Mouse (Mus musculus): ENCODE measurements around the gene Gm2916. TPM values are rescaled to one million over a fixed set of nuclear protein-coding genes. Genes with fewer than 3 reads are reported as not detected.
"Not testable (repeated sequence)": the region's sequence is repeated elsewhere in the genome, so short reads cannot be mapped to it uniquely, and the experiment has no call there.

Gene Gm2916
- not detected in 2 replicates for polyA plus RNA-seq (2012; rRNA removed)
- polyA plus RNA-seq (2014; fragmentation: Nextera tagmentation; extraction: Ambion mirVana) = not detected in 2 replicates

- not testable (repeated sequence) for H3K4me2 ChIP-seq (ENCODE audit: low read depth); ATAC-seq (ENCODE audit: insufficient read depth); H3K4me1 ChIP-seq (replicated peaks; ENCODE audit: control insufficient read depth in 2 of 2, insufficient read depth in 2 of 2, low read length in 1 of 2); H3K9me3 ChIP-seq (ENCODE audit: control insufficient read depth, low read length); H3K27me3 ChIP-seq (ENCODE audit: control insufficient read depth, insufficient read depth, low read length); H3K4me3 ChIP-seq (ENCODE audit: insufficient read depth in 1 of 2, low read depth in 2 of 2, low read length in 2 of 2); DNase-seq (ENCODE audit: low read depth in 3 of 3, low spot score in 3 of 3); H3K9ac ChIP-seq (replicated peaks); H3K27ac ChIP-seq; H3K36me3 ChIP-seq (replicated peaks; ENCODE audit: control insufficient read depth, insufficient read depth, low read depth)
- no CpG with 5 or more reads among the region's 1 CpGs for WGBS (ENCODE audit: insufficient replicate concordance)
These were observed at the start of gene Gm2916 for GRCm38 (mm10) chr14:3883872-3884271. Gene Gm2916 (plus strand): TSS chr14:3884172.

GRCm38 (mm10) chr14:3845945-3846344 is 38.0 kb upstream of the Gm2916 start, which contains the start of gene Gm3033:
Gene Gm3033 (plus strand): TSS chr14:3846245.
- H3K36me3 ChIP-seq (replicated peaks; ENCODE audit: control insufficient read depth, insufficient read depth, low read depth); H3K27me3 ChIP-seq (ENCODE audit: control insufficient read depth, insufficient read depth, low read length); H3K4me3 ChIP-seq (ENCODE audit: insufficient read depth in 1 of 2, low read depth in 2 of 2, low read length in 2 of 2); H3K4me1 ChIP-seq (replicated peaks; ENCODE audit: control insufficient read depth in 2 of 2, insufficient read depth in 2 of 2, low read length in 1 of 2); H3K27ac ChIP-seq; H3K9me3 ChIP-seq (ENCODE audit: control insufficient read depth, low read length); H3K9ac ChIP-seq (replicated peaks); ATAC-seq (ENCODE audit: insufficient read depth); H3K4me2 ChIP-seq (ENCODE audit: low read depth); DNase-seq (ENCODE audit: low read depth in 3 of 3, low spot score in 3 of 3): not testable (repeated sequence)
- no CpG with 5 or more reads among the region's 2 CpGs for WGBS (ENCODE audit: insufficient replicate concordance)

GRCm38 (mm10) chr14:3931456-3931855 is 47.5 kb downstream of the Gm2916 start, which contains the start of gene Gm3029:
Gene Gm3029 (plus strand): TSS chr14:3931756.
- H3K27ac ChIP-seq; H3K9me3 ChIP-seq (ENCODE audit: control insufficient read depth, low read length); H3K9ac ChIP-seq (replicated peaks); H3K36me3 ChIP-seq (replicated peaks; ENCODE audit: control insufficient read depth, insufficient read depth, low read depth); H3K4me1 ChIP-seq (replicated peaks; ENCODE audit: control insufficient read depth in 2 of 2, insufficient read depth in 2 of 2, low read length in 1 of 2); H3K4me3 ChIP-seq (ENCODE audit: insufficient read depth in 1 of 2, low read depth in 2 of 2, low read length in 2 of 2); H3K27me3 ChIP-seq (ENCODE audit: control insufficient read depth, insufficient read depth, low read length); DNase-seq (ENCODE audit: low read depth in 3 of 3, low spot score in 3 of 3); H3K4me2 ChIP-seq (ENCODE audit: low read depth); ATAC-seq (ENCODE audit: insufficient read depth): not testable (repeated sequence)
- WGBS (ENCODE audit: insufficient replicate concordance) = 20% methylated on average over 1 of the region's 2 CpGs

- not testable (repeated sequence) for H3K27me3 ChIP-seq (ENCODE audit: control insufficient read depth, insufficient read depth, low read length); H3K4me2 ChIP-seq (ENCODE audit: low read depth); H3K4me3 ChIP-seq (ENCODE audit: insufficient read depth in 1 of 2, low read depth in 2 of 2, low read length in 2 of 2); ATAC-seq (ENCODE audit: insufficient read depth); H3K36me3 ChIP-seq (replicated peaks; ENCODE audit: control insufficient read depth, insufficient read depth, low read depth); H3K4me1 ChIP-seq (replicated peaks; ENCODE audit: control insufficient read depth in 2 of 2, insufficient read depth in 2 of 2, low read length in 1 of 2); H3K9me3 ChIP-seq (ENCODE audit: control insufficient read depth, low read length); H3K9ac ChIP-seq (replicated peaks); H3K27ac ChIP-seq; DNase-seq (ENCODE audit: low read depth in 3 of 3, low spot score in 3 of 3)
- no CpG with 5 or more reads among the region's 2 CpGs for WGBS (ENCODE audit: insufficient replicate concordance)
These were observed 79.3 kb downstream of the Gm2916 start, which contains the start of gene Gm3095 for GRCm38 (mm10) chr14:3963247-3963646. Gene Gm3095 (plus strand): TSS chr14:3963547.

Other genes starting within 250 kb of the Gm2916 start
- not detected in 2 replicates for gene Gm3012, start 249.7 kb upstream of the Gm2916 start, polyA plus RNA-seq (2012; rRNA removed)
- not detected in 2 replicates for gene Gm3012, start 249.7 kb upstream of the Gm2916 start, polyA plus RNA-seq (2014; fragmentation: Nextera tagmentation; extraction: Ambion mirVana)
- gene Gm3020, start 232.1 kb upstream of the Gm2916 start, polyA plus RNA-seq (2012; rRNA removed) = not detected in 2 replicates
- not detected in 2 replicates for gene Gm3020, start 232.1 kb upstream of the Gm2916 start, polyA plus RNA-seq (2014; fragmentation: Nextera tagmentation; extraction: Ambion mirVana)
- not detected in 2 replicates for gene Gm3043, start 195.4 kb upstream of the Gm2916 start, polyA plus RNA-seq (2012; rRNA removed)
- gene Gm3043, start 195.4 kb upstream of the Gm2916 start, polyA plus RNA-seq (2014; fragmentation: Nextera tagmentation; extraction: Ambion mirVana) = not detected in 2 replicates
- gene Gm3002, start 74.1 kb upstream of the Gm2916 start, polyA plus RNA-seq (2012; rRNA removed) = not detected in 2 replicates
- not detected in 2 replicates for gene Gm3002, start 74.1 kb upstream of the Gm2916 start, polyA plus RNA-seq (2014; fragmentation: Nextera tagmentation; extraction: Ambion mirVana)
- gene Gm3033, start 37.9 kb upstream of the Gm2916 start, polyA plus RNA-seq (2012; rRNA removed) = 0.02 TPM in 1 of 2 replicates, not detected in the other
- 0.19 TPM in 1 of 2 replicates, not detected in the other for gene Gm3033, start 37.9 kb upstream of the Gm2916 start, polyA plus RNA-seq (2014; fragmentation: Nextera tagmentation; extraction: Ambion mirVana)
- gene Gm3029, start 47.6 kb downstream of the Gm2916 start, polyA plus RNA-seq (2012; rRNA removed) = not detected in 2 replicates
- not detected in 2 replicates for gene Gm3029, start 47.6 kb downstream of the Gm2916 start, polyA plus RNA-seq (2014; fragmentation: Nextera tagmentation; extraction: Ambion mirVana)
- gene Gm3095, start 79.4 kb downstream of the Gm2916 start, polyA plus RNA-seq (2012; rRNA removed) = 0.03 TPM in 1 of 2 replicates, not detected in the other
- gene Gm3095, start 79.4 kb downstream of the Gm2916 start, polyA plus RNA-seq (2014; fragmentation: Nextera tagmentation; extraction: Ambion mirVana) = not detected in 2 replicates
- gene Gm3099, start 114.2 kb downstream of the Gm2916 start, polyA plus RNA-seq (2012; rRNA removed) = not detected in 2 replicates
- not detected in 2 replicates for gene Gm3099, start 114.2 kb downstream of the Gm2916 start, polyA plus RNA-seq (2014; fragmentation: Nextera tagmentation; extraction: Ambion mirVana)
- not detected in 2 replicates for gene Gm5796, start 139.8 kb downstream of the Gm2916 start, polyA plus RNA-seq (2012; rRNA removed)
- not detected in 2 replicates for gene Gm5796, start 139.8 kb downstream of the Gm2916 start, polyA plus RNA-seq (2014; fragmentation: Nextera tagmentation; extraction: Ambion mirVana)
- not detected in 2 replicates for gene Gm3115, start 199.9 kb downstream of the Gm2916 start, polyA plus RNA-seq (2012; rRNA removed)
- not detected in 2 replicates for gene Gm3115, start 199.9 kb downstream of the Gm2916 start, polyA plus RNA-seq (2014; fragmentation: Nextera tagmentation; extraction: Ambion mirVana)
- gene Gm8108, start 226.4 kb downstream of the Gm2916 start, polyA plus RNA-seq (2012; rRNA removed) = not detected in 2 replicates
- not detected in 2 replicates for gene Gm8108, start 226.4 kb downstream of the Gm2916 start, polyA plus RNA-seq (2014; fragmentation: Nextera tagmentation; extraction: Ambion mirVana)